Mouse (Mus musculus): Measurements from ENCODE around the gene Hectd4.

- peak; percentile 75 for TF ChIP-seq CTCF (IDR thresholded peaks at IDR 0.05; ENCODE audit: low read depth)
- no peak for TF ChIP-seq EP300 (IDR thresholded peaks at IDR 0.05; ENCODE audit: low read depth)
Measured at GRCm38 (mm10) chr5:121201739-121202138, 18.3 kb upstream of the Hectd4 start.

Data from liver, postnatal 0 days (tissue).